Mouse (Mus musculus) hindbrain, embryonic 14.5 days (tissue): Measurements from ENCODE around the gene Paox. TPM values are rescaled to one million over a fixed set of nuclear protein-coding genes. Genes with fewer than 3 reads are reported as not detected.

Experiments used
- ATAC-seq: fragments of 200-750 bp; cut with Nextera tagmentation; 2 replicates; pipeline ENCODE4 v1.8.0; 2017; ENCODE audit warnings: moderate number of reproducible peaks, mild to moderate bottlenecking, moderate TSS enrichment, moderate library complexity; ENCODE audit not compliant: low FRiP score
- DNase-seq: peaks from one replicate; pipeline ENCODE4 v3.0.0-alpha.2; 2015; ENCODE audit warnings: low spot score
- H3K27ac ChIP-seq: fragments of 300-500 bp; sonication (generic); 2 replicates; pipeline ENCODE4 v1.5.1; 2014; ENCODE audit warnings: mild to moderate bottlenecking, moderate library complexity
- H3K27me3 ChIP-seq: fragments of 300-500 bp; sonication (generic); 2 replicates; pipeline ENCODE4 v1.6.1; 2014; ENCODE audit warnings: mild to moderate bottlenecking, low read length, mixed read lengths; ENCODE audit not compliant: control insufficient read depth, insufficient read depth
- H3K36me3 ChIP-seq: fragments of 300-500 bp; sonication (generic); replicated peaks from 2 replicates; pipeline ENCODE4 v1.6.1; 2014; ENCODE audit not compliant: control insufficient read depth, insufficient read depth
- H3K4me1 ChIP-seq: fragments of 300-500 bp; sonication (generic); replicated peaks from 2 replicates; pipeline ENCODE4 v1.6.1; 2014; ENCODE audit warnings: antibody characterized with exemption, low read length, mixed read lengths; ENCODE audit not compliant: control insufficient read depth, insufficient read depth
- H3K4me2 ChIP-seq: fragments of 300-500 bp; sonication (generic); replicated peaks from 2 replicates; pipeline ENCODE4 v1.6.1; 2014; ENCODE audit warnings: mild to moderate bottlenecking, moderate library complexity
- H3K4me3 ChIP-seq: fragments of 300-500 bp; sonication (generic); replicated peaks from 2 replicates; pipeline ENCODE4 v1.5.1; 2014; ENCODE audit warnings: mild to moderate bottlenecking, low read length
- H3K9ac ChIP-seq: fragments of 300-500 bp; sonication (generic); 2 replicates; pipeline ENCODE4 v1.6.1; 2014
- H3K9me3 ChIP-seq: fragments of 300-500 bp; sonication (generic); 2 replicates; pipeline ENCODE4 v1.6.1; 2016; ENCODE audit warnings: low read length; ENCODE audit not compliant: control insufficient read depth
- WGBS: fragments of 180-500 bp; shearing (Covaris S2); extraction: QIAGEN DNeasy Blood & Tissue Kit; methylation state at CpG from one replicate; pipeline ENCODE4 v1.1.7; 2014; 5-methylcytosine and 5-hydroxymethylcytosine counted together
- polyA plus RNA-seq: library from polyadenylated mRNA; unstranded; fragments of >200 nt; fragmentation: Nextera tagmentation; extraction: Ambion mirVana; gene quantifications from 2 replicates; pipeline ENCODE4 v1.2.1, GENCODE M21; 2014

Gene Paox
- polyA plus RNA-seq, 1 experiment from 2014 or later, result 10.7 TPM

DNA sequence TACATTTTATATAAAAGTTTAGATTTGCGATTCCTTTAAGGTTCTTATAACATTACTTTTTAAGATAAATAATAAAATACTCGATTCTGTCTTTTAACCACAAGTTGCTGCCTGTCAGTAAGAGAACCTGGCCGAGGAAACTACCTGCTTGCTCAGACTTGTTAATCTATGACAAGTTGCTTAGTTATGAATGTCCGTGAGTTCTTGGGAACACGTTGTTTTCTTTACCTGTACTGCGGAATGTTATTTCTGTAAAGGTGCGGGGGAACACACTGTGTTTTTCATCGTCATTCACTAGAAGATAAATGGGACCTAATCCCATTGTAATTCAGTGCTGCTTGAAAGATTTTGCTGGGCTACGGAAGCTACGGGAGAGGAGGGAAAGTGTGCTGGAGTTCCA, 25.0 kb upstream of the Paox start:
- Histone ChIP-seq H3K36me3 (no peaks in the 10 kb centered on the region), H3K27ac (no peak overlapping the region), H3K9ac (no peak overlapping the region), H3K4me1 (no peaks in the 10 kb centered on the region), H3K9me3 (no peaks in the 10 kb centered on the region), H3K27me3 (no peaks in the 10 kb centered on the region), H3K4me2 (no peak overlapping the region), H3K4me3 (no peak overlapping the region)
- WGBS, result 76% methylated on average over 10 of the region's 10 CpGs
- ATAC-seq (no peak), DNase-seq (no peak)

DNA sequence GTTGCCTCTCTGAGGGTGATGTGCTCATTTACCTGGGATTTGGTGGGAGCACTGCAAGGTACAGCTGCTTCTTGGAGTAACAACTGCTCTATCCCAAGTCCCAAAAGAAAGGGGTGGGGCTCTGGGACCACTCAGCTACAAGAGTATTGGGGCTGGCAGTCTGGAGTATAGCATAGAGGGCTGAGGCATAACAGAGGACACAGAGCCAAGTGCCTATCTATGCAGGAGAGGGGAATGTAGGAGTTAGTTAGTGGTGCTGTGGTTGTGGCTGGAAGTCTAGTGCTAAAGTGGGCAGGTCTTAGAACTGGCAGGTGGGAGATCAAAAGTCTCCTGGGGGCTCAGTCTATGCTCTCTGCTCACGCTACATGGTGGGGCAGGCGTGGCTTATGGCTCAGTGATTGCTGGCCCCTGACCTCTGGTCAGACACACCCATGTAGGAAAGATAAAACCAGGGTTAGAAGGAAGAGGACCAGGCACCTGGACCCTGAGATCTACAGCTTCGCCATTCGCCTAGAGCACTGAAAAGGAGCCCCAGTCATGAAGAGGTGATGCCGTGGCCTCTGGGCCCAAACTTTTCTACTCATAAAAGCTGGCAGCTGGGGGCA, 22.6 kb upstream of the Paox start, which contains the start of gene Prap1:
TSS of gene Prap1 (plus strand) at position 472 of the 605 bp plus-strand sequence.
- DNase-seq (no peak), ATAC-seq (no peak)
- no peaks in the 10 kb centered on the region for H3K4me1 ChIP-seq
- no peaks in the 10 kb centered on the region for H3K36me3 ChIP-seq
- no peak within 1 kb of the TSS for H3K27ac ChIP-seq
- H3K27me3 ChIP-seq, result no peaks in the 10 kb centered on the region
- H3K9ac ChIP-seq, result no peak within 1 kb of the TSS
- no peak within 1 kb of the TSS for H3K4me2 ChIP-seq
- H3K4me3 ChIP-seq, result no peak within 1 kb of the TSS
- WGBS, result 77% methylated on average over 5 of the region's 5 CpGs
- H3K9me3 ChIP-seq, result no peaks in the 10 kb centered on the region

DNA sequence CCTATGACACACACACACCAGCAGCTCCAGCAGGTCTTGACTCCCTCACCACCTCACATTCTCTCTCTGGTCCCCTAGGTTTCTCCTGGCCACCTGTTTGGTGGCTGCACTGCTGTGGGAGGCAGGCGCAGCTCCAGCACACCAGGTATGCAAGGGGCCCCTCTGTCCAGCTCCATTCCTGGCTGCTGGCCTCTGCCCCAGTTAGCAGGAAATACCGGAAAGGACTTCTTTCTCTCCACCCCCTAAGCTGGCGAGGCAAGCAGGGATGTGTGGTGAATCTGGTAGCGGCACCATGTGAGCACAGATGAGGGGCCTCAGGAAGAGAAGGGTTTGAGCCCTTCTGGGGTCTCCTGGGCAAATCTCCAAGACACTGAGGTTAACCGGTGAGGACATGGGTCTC, 20.6 kb upstream of the Paox start:
- Histone ChIP-seq H3K4me1 (no peaks in the 10 kb centered on the region), H3K27me3 (no peaks in the 10 kb centered on the region), H3K4me2 (no peak overlapping the region), H3K9ac (no peak overlapping the region), H3K36me3 (no peaks in the 10 kb centered on the region), H3K4me3 (no peak overlapping the region), H3K27ac (no peak overlapping the region), H3K9me3 (no peaks in the 10 kb centered on the region)
- 71% methylated on average over 5 of the region's 5 CpGs for WGBS
- no peak for ATAC-seq
- no peak for DNase-seq

- no peak overlapping the region for H3K4me2 ChIP-seq
- H3K27me3 ChIP-seq, result no peaks in the 10 kb centered on the region
- no peak overlapping the region for H3K9ac ChIP-seq
- no peaks in the 10 kb centered on the region for H3K4me1 ChIP-seq
- WGBS, result 56% methylated on average over 1 of the region's 1 CpGs
- no peaks in the 10 kb centered on the region for H3K36me3 ChIP-seq
- H3K27ac ChIP-seq, result no peak overlapping the region
- no peak overlapping the region for H3K4me3 ChIP-seq
- ATAC-seq (no peak), DNase-seq (no peak)
- H3K9me3 ChIP-seq, result no peaks in the 10 kb centered on the region
Observed at GRCm38 (mm10) chr7:140095556-140095955, 20.0 kb upstream of the Paox start.

- DNase-seq, result no peak
- Histone ChIP-seq H3K27me3 (no peaks in the 10 kb centered on the region), H3K4me3 (no peak overlapping the region), H3K4me2 (no peak overlapping the region), H3K4me1 (no peaks in the 10 kb centered on the region), H3K9me3 (no peaks in the 10 kb centered on the region), H3K27ac (no peak overlapping the region), H3K36me3 (no peaks in the 10 kb centered on the region), H3K9ac (no peak overlapping the region)
- ATAC-seq, result no peak
Observed at GRCm38 (mm10) chr7:140096055-140096454, 19.5 kb upstream of the Paox start.

DNA sequence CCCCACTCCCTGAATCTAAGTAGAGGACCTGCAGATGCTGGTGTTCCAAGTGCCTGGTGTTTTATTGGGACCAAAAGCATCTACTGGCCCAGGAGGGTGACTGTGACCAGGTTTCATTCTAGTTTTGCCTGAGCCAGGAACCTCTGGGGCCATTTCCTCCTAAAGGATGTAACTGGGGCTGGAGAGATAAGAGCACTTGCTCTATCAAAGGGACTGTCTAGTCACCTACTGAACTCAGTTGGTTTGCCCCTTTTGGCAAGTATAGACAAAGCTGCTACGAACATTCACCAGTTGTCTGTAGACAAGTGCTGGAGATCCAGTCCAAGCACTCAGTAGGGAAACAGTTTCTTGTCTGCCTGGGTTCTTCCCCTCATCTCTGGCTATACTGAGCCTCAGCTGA, 17.1 kb upstream of the Paox start:
- Histone ChIP-seq H3K9me3 (no peaks in the 10 kb centered on the region), H3K27ac (no peak overlapping the region), H3K4me2 (no peak overlapping the region), H3K27me3 (no peaks in the 10 kb centered on the region), H3K4me3 (no peak overlapping the region), H3K36me3 (no peaks in the 10 kb centered on the region), H3K9ac (no peak overlapping the region), H3K4me1 (0 out of 2 replicates have a peak, but pooled peaks cover 10% of the 10 kb centered on the region)
- ATAC-seq (no peak), DNase-seq (no peak)
- 100% methylated on average over 1 of the region's 1 CpGs for WGBS

DNA sequence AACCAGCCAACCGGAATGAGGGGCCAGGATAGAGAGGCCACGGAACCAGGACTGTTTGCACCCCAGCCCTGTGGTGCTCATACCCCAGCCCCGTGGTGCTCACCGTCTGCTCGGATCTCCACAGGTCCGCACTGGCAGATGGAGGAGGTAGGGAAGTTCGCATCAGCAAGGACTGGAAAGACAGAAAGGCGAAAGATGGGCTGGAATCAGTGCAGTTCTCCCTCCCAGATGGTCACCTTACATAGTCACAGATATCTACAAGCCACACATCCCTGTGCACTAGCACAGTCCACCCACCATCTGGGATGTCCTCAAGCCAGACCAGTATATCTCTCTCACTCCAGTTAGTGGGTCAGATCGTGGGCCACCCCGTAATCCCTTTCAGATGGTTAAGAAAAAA, 14.1 kb upstream of the Paox start:
- ATAC-seq (no peak), DNase-seq (no peak)
- Histone ChIP-seq H3K4me2 (peak overlapping the region; percentile 56), H3K9ac (peak overlapping the region; percentile 51), H3K4me3 (peak overlapping the region; percentile 28), H3K27me3 (no peaks in the 10 kb centered on the region), H3K27ac (no peak overlapping the region), H3K36me3 (peaks cover 16% of the 10 kb centered on the region), H3K4me1 (0 out of 2 replicates have a peak, but pooled peaks cover 10% of the 10 kb centered on the region), H3K9me3 (no peaks in the 10 kb centered on the region)
- WGBS, result 82% methylated on average over 10 of the region's 10 CpGs

DNA sequence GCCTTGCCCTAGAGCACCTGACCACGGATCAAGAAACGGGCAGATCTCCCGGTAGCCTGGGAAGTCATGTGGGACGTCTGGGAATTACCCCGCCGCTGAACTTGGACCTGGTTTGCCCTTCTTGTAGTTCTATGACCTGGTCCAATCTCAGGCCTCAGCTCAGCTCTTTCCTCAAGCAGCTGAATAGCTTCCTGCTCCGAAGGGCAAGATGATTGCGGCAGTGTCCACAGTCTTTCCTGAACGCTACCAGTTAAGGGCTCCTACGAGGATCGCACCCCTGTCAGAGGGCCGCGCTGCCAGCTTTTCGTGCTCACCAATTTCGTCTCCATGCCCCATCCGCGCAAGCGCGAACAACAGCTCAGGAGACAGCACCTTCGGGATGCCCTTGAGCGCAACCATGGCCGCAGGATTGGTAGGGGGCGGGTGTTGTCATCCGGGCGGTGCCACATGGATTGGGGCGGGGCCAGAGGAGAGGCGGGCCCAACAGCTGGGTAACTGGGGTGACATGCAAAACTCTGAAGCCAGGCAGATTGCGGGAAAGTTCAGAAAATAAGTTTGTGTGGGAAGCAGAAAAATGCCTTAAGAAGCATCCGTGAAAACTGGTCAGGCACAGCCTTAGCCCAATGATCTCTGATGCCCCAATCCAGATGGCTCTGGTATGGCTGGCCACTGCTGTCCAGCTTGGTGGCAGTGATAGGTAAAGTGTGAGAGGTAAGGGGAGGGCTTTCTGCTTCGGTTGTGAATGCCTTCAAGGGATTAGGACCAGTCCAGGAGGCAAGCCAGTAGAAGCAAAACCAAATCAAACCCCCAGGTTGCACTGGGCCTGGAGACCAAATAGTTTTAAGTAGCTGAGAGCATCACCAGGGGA, 13.4 kb upstream of the Paox start, which contains the start of gene Fuom:
TSS of gene Fuom (minus strand) at position 449 of the 868 bp plus-strand sequence.
- WGBS, result 1% methylated on average over 30 of the region's 30 CpGs

DNA sequence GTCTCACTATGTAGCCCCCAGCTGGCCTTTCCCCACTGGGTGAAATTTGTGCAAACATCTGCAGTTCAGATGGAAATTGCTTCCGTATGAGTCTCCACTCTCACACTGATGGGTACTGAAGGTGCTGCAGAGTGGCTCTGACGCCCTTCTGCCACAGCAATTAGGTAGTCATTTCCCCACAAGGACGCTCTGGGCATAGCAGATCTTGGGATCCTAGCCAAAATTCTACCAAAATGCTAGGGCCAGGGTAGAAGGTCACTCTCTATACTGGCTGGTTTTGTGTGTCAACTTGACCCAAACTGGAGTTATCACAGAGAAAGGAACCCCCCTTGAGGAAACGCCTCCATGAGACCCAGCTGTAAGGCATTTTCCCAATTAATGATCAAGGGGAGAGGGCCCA, 11.6 kb upstream of the Paox start:
- WGBS, result 78% methylated on average over 4 of the region's 4 CpGs
- H3K36me3 ChIP-seq, result peaks cover 41% of the 10 kb centered on the region

More for the DNA sequence above, 13.4 kb upstream of the Paox start, which contains the start of gene Fuom:
- Histone ChIP-seq H3K9me3 (no peaks in the 10 kb centered on the region), H3K9ac (peak within 1 kb of the TSS; percentile 51), H3K4me1 (0 out of 2 replicates have a peak, but pooled peaks cover 10% of the 10 kb centered on the region), H3K4me3 (peak within 1 kb of the TSS; percentile 28), H3K36me3 (peaks cover 23% of the 10 kb centered on the region), H3K27ac (no peak within 1 kb of the TSS), H3K27me3 (no peaks in the 10 kb centered on the region), H3K4me2 (peak within 1 kb of the TSS; percentile 56)
- ATAC-seq (peak; percentile 87), DNase-seq (peak; percentile 69)

More for the DNA sequence above, 11.6 kb upstream of the Paox start:
- ATAC-seq, result no peak
- no peak overlapping the region for H3K27ac ChIP-seq
- no peak overlapping the region for H3K9ac ChIP-seq
- 0 out of 2 replicates have a peak, but pooled peaks cover 10% of the 10 kb centered on the region for H3K4me1 ChIP-seq
- DNase-seq, result no peak
- H3K27me3 ChIP-seq, result no peaks in the 10 kb centered on the region
- H3K4me2 ChIP-seq, result no peak overlapping the region
- no peak overlapping the region for H3K4me3 ChIP-seq
- no peaks in the 10 kb centered on the region for H3K9me3 ChIP-seq
